Mouse (Mus musculus) limb, embryonic 11.5 days (tissue): ENCODE data around the gene Ankrd2. TPM values are rescaled to one million over a fixed set of nuclear protein-coding genes. Genes with fewer than 3 reads are reported as not detected.
A peak's percentile ranks its signal among the peaks of the same experiment; 100 is the strongest.

Experiments used
- ATAC-seq: fragments of 200-750 bp; cut with Nextera tagmentation; 2 replicates; pipeline ENCODE4 v1.8.0; 2017; ENCODE audit warnings: low read depth; ENCODE audit not compliant: insufficient number of reproducible peaks, low FRiP score, low TSS enrichment
- DNase-seq: peaks from one replicate; pipeline ENCODE4 v3.0.0-alpha.2; 2015; ENCODE audit warnings: low spot score
- H3K27ac ChIP-seq: fragments of 300-500 bp; sonication (generic); replicated peaks from 2 replicates; pipeline ENCODE4 v1.5.1; 2014; ENCODE audit warnings: low read depth, mild to moderate bottlenecking, low read length
- H3K27me3 ChIP-seq: fragments of 300-500 bp; sonication (generic); 2 replicates; pipeline ENCODE4 v1.6.1; 2014; ENCODE audit warnings: mild to moderate bottlenecking, low read length, mixed read lengths; ENCODE audit not compliant: control insufficient read depth, insufficient read depth
- H3K36me3 ChIP-seq: fragments of 300-500 bp; sonication (generic); 2 replicates; pipeline ENCODE4 v1.6.1; 2014; ENCODE audit warnings: mild to moderate bottlenecking, low read length, moderate library complexity, mixed read lengths; ENCODE audit not compliant: control insufficient read depth, insufficient read depth
- H3K4me1 ChIP-seq: fragments of 300-500 bp; sonication (generic); 2 replicates; pipeline ENCODE4 v1.6.1; 2014; ENCODE audit warnings: low read length, mixed read lengths; ENCODE audit not compliant: control insufficient read depth, insufficient read depth
- H3K4me2 ChIP-seq: fragments of 300-500 bp; sonication (generic); 2 replicates; pipeline ENCODE4 v1.6.1; 2014; ENCODE audit warnings: low read depth, mild to moderate bottlenecking, moderate library complexity; ENCODE audit not compliant: severe bottlenecking
- H3K4me3 ChIP-seq: fragments of 300-500 bp; sonication (generic); 2 replicates; pipeline ENCODE4 v1.5.1; 2014; ENCODE audit warnings: low read depth, low read length
- H3K9ac ChIP-seq: fragments of 300-500 bp; sonication (generic); 2 replicates; pipeline ENCODE4 v1.6.1; 2014; ENCODE audit warnings: mild to moderate bottlenecking, low read length
- H3K9me3 ChIP-seq: fragments of 300-500 bp; sonication (generic); 2 replicates; pipeline ENCODE4 v1.6.1; 2016; ENCODE audit warnings: low read length; ENCODE audit not compliant: control insufficient read depth
- WGBS: fragments of 180-500 bp; shearing (Covaris S2); extraction: QIAGEN DNeasy Blood & Tissue Kit; methylation state at CpG from one replicate; pipeline ENCODE4 v1.1.7; 2014; 5-methylcytosine and 5-hydroxymethylcytosine counted together
- polyA plus RNA-seq: library from polyadenylated mRNA; unstranded; fragments of >200 nt; fragmentation: Nextera tagmentation; extraction: Ambion mirVana; gene quantifications from 2 replicates; pipeline ENCODE4 v1.2.1, GENCODE M21; 2014

The Ankrd2 gene
- polyA plus RNA-seq, 1 experiment from 2014 or later, result 0.31 TPM

DNA sequence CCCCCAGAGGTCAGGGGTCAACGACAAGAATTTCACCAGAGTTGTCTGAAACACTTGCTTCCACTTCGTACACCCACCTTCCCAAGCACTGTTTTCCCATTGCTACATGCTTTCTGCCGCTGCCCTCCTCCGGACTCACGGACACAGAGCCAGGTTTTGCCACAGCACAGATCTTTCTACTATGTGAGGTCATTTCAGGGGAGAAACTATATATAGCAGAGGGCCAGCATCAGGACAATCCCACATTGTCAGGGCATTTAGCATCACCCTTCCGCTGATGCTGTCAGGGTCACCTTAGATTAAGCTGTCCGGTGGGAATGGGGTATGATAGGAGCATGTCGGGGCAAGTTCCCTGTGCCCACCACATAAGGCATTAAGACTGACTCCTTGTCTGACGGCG is 38.7 kb upstream of the Ankrd2 start:
- ATAC-seq, result no peak
- no peak for DNase-seq
- H3K27ac ChIP-seq, result no peak overlapping the region
- H3K4me2 ChIP-seq, result 0 out of 2 replicates have a peak overlapping the region, but pooled peaks have one; percentile 12
- H3K9ac ChIP-seq, result no peak overlapping the region
- H3K27me3 ChIP-seq, result no peaks in the 10 kb centered on the region
- H3K9me3 ChIP-seq, result no peaks in the 10 kb centered on the region
- no peaks in the 10 kb centered on the region for H3K36me3 ChIP-seq
- H3K4me1 ChIP-seq, result peaks cover 23% of the 10 kb centered on the region
- WGBS, result 66% methylated on average over 10 of the region's 10 CpGs
- no peak overlapping the region for H3K4me3 ChIP-seq

GRCm38 (mm10) chr19:41998770-41999548 is 36.8 kb upstream of the Ankrd2 start:
- ATAC-seq (no peak), DNase-seq (no peak)
- Histone ChIP-seq H3K36me3 (no peaks in the 10 kb centered on the region), H3K4me3 (no peak overlapping the region), H3K9ac (no peak overlapping the region), H3K27me3 (no peaks in the 10 kb centered on the region), H3K9me3 (no peaks in the 10 kb centered on the region), H3K4me2 (no peak overlapping the region), H3K4me1 (peaks cover 23% of the 10 kb centered on the region), H3K27ac (no peak overlapping the region; the same call in 1 of the 2 replicates)
- WGBS, result 95% methylated on average over 9 of the region's 9 CpGs

- Histone ChIP-seq H3K27ac (no peak overlapping the region; the same call in 1 of the 2 replicates), H3K9ac (no peak overlapping the region), H3K4me2 (no peak overlapping the region), H3K36me3 (no peaks in the 10 kb centered on the region), H3K27me3 (no peaks in the 10 kb centered on the region), H3K4me1 (peaks cover 23% of the 10 kb centered on the region), H3K9me3 (no peaks in the 10 kb centered on the region), H3K4me3 (no peak overlapping the region)
- 75% methylated on average over 4 of the region's 4 CpGs for WGBS
- no peak for DNase-seq
- no peak for ATAC-seq
Measured at GRCm38 (mm10) chr19:41999688-42000283, 36.0 kb upstream of the Ankrd2 start.

- Histone ChIP-seq H3K27ac (peak overlapping the region; percentile 59), H3K4me1 (peaks cover 18% of the 10 kb centered on the region), H3K9me3 (no peaks in the 10 kb centered on the region), H3K4me2 (no peak overlapping the region), H3K9ac (peak overlapping the region; percentile 7; the same call in 1 of the 2 replicates), H3K36me3 (no peaks in the 10 kb centered on the region), H3K27me3 (no peaks in the 10 kb centered on the region), H3K4me3 (no peak overlapping the region)
- DNase-seq (peak; percentile 65), ATAC-seq (peak; percentile 77; the same call in 1 of the 2 replicates)
- WGBS, result 34% methylated on average over 4 of the region's 4 CpGs
Measured at GRCm38 (mm10) chr19:42000446-42000958, 35.3 kb upstream of the Ankrd2 start.

GRCm38 (mm10) chr19:42001253-42001980 is 34.4 kb upstream of the Ankrd2 start:
- peaks cover 21% of the 10 kb centered on the region for H3K4me1 ChIP-seq
- H3K27ac ChIP-seq, result peak overlapping the region; percentile 59; the same call in 1 of the 2 replicates
- no peaks in the 10 kb centered on the region for H3K27me3 ChIP-seq
- H3K36me3 ChIP-seq, result no peaks in the 10 kb centered on the region
- H3K4me3 ChIP-seq, result no peak overlapping the region
- WGBS, result 89% methylated on average over 12 of the region's 12 CpGs
- H3K9ac ChIP-seq, result no peak overlapping the region
- no peak for ATAC-seq
- DNase-seq, result no peak
- no peak overlapping the region for H3K4me2 ChIP-seq
- no peaks in the 10 kb centered on the region for H3K9me3 ChIP-seq

GRCm38 (mm10) chr19:42004258-42004657 is 31.5 kb upstream of the Ankrd2 start:
- WGBS, result 75% methylated on average over 6 of the region's 6 CpGs
- no peaks in the 10 kb centered on the region for H3K36me3 ChIP-seq
- H3K4me1 ChIP-seq, result peaks cover 19% of the 10 kb centered on the region
- no peak overlapping the region for H3K4me3 ChIP-seq
- ATAC-seq, result no peak
- H3K9me3 ChIP-seq, result no peaks in the 10 kb centered on the region
- H3K9ac ChIP-seq, result no peak overlapping the region
- no peak overlapping the region for H3K4me2 ChIP-seq
- H3K27ac ChIP-seq, result no peak overlapping the region
- no peaks in the 10 kb centered on the region for H3K27me3 ChIP-seq
- DNase-seq, result no peak

DNA sequence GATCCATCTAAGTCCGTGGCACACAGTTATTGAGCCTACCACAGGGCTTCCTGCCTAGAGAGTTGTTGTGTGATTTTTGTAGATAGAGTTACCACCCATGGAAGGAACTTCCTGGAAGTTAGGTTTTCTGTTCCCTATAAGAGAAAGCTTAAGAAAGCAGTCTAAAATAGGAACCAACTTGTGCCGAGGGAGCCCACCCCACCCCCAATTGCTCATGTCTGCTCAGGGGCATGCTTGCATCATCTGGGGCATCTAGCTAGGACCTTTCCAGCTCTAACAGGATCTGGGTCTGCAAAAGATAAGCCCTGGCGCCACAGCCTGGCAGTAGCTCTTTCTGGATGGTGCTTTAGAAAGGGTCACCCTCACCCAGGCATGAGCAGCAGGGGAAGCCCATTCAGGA is 30.2 kb upstream of the Ankrd2 start:
- no peaks in the 10 kb centered on the region for H3K36me3 ChIP-seq
- H3K27me3 ChIP-seq, result no peaks in the 10 kb centered on the region
- no peak overlapping the region for H3K9ac ChIP-seq
- no peak overlapping the region for H3K27ac ChIP-seq
- peaks cover 16% of the 10 kb centered on the region for H3K4me1 ChIP-seq
- H3K4me3 ChIP-seq, result no peak overlapping the region
- 84% methylated on average over 3 of the region's 3 CpGs for WGBS
- H3K4me2 ChIP-seq, result no peak overlapping the region
- ATAC-seq (no peak), DNase-seq (no peak)
- no peaks in the 10 kb centered on the region for H3K9me3 ChIP-seq

DNA sequence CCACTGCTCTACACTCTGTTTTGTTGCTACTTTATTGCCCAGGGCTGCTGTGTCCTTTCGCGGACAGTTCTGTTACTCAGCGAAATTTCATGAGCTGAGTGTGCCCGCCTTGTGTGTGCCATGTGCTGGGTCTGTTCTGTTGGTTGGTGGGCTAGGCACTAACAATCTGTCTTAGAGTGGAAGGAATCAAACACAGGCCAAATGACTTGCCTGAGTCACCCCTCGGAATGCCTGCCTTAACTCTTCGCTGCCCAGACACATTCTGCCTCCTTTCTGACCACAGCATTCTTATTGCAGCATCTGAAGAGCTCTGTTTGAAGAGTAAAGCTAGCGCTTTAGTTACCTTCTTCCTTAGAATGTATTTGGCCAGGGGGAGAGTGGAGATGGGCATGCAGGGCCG is 29.2 kb upstream of the Ankrd2 start:
- Histone ChIP-seq H3K9ac (no peak overlapping the region), H3K9me3 (no peaks in the 10 kb centered on the region), H3K36me3 (no peaks in the 10 kb centered on the region), H3K27ac (no peak overlapping the region), H3K27me3 (no peaks in the 10 kb centered on the region), H3K4me2 (no peak overlapping the region), H3K4me1 (peaks cover 7% of the 10 kb centered on the region; the same call in 1 of the 2 replicates), H3K4me3 (no peak overlapping the region)
- DNase-seq (no peak), ATAC-seq (no peak)
- 45% methylated on average over 8 of the region's 8 CpGs for WGBS
